Mouse (Mus musculus) gonadal fat pad, adult 2 months (tissue): ENCODE results near the gene Gm37240. TPM values are rescaled to one million over a fixed set of nuclear protein-coding genes. Genes with fewer than 3 reads are reported as not detected.

Experiments used
- DNase-seq: peaks from one replicate; pipeline ENCODE4 v3.0.0-alpha.2; 2012; ENCODE audit warnings: low read depth
- polyA plus RNA-seq: library from polyadenylated mRNA; depleted of rRNA; stranded (reverse); fragments of >200 nt; gene quantifications from 2 replicates; pipeline ENCODE4 v1.2.3, GENCODE M21; 2012

The Gm37240 gene
- polyA plus RNA-seq, 1 experiment: 6.2 TPM

DNA sequence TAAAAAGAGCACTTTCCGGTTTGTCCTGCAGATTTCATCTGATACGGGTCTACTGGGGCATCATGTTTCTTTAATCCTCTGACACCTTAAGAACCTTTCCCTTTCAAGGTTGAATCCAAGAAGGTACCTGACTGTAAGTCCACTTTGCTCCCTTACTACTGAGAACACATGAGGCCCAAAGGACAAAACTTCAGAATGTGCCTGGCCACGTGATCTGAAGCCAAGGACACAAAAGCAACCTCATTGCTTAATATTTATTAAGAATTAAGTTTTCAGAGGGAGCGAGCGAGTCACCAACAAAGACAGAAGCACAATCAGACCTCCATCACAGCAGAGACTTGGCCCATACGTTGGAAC is 1112.3 kb downstream of the Gm37240 start:
- no peak for DNase-seq

GRCm38 (mm10) chr3:84774246-84775066 is 1112.9 kb downstream of the Gm37240 start:
- no peak for DNase-seq

- DNase-seq: no peak
Measured at GRCm38 (mm10) chr3:84771980-84772379, 1115.3 kb downstream of the Gm37240 start.

DNA sequence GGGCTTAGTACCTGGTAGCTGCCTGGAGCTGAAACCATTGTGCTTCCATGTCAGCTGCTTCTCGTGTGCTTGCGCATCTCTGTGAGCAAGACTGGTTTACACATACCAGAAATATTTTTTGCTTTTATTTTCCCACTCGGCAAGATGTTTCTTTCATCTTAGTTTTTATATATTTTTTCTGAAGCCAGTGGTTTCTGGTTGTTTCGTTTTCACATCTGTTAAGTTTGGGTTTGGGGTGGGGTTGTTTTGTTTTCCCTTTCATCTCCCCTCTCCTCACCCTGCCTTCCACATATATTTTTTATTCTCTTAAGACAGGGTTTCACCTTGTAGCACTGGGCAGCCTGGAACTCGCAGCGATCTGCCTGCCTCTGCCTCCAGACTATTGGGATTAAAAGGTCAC is 1116.8 kb downstream of the Gm37240 start:
- DNase-seq: no peak

DNA sequence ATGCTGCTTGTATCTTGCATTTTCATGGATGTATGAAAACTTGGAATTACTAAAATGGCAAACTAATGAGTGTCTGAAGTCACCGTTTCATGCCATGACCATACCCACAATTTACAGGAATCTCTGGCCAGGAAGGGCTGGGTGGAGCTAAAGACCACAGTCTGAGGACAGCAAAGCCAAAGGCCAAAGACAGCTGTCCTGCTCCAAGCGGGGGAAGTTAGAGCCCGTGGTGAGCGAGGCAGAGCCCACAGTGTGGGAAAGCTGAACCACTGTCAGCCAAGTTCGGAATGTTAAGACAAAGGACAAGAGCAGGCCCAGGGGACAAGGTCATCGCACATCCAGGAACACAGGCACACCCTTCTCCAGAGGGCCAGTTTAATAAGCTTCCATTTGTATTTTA is 1117.9 kb downstream of the Gm37240 start:
- no peak for DNase-seq

- DNase-seq: no peak
Measured at GRCm38 (mm10) chr3:84768940-84769339, 1118.4 kb downstream of the Gm37240 start.

GRCm38 (mm10) chr3:84753816-84754215 is 1133.5 kb downstream of the Gm37240 start:
- no peak for DNase-seq

- DNase-seq: no peak
Measured at GRCm38 (mm10) chr3:84749222-84749621, 1138.1 kb downstream of the Gm37240 start.

- no peak for DNase-seq
Measured at GRCm38 (mm10) chr3:84748139-84748538, 1139.2 kb downstream of the Gm37240 start.

DNA sequence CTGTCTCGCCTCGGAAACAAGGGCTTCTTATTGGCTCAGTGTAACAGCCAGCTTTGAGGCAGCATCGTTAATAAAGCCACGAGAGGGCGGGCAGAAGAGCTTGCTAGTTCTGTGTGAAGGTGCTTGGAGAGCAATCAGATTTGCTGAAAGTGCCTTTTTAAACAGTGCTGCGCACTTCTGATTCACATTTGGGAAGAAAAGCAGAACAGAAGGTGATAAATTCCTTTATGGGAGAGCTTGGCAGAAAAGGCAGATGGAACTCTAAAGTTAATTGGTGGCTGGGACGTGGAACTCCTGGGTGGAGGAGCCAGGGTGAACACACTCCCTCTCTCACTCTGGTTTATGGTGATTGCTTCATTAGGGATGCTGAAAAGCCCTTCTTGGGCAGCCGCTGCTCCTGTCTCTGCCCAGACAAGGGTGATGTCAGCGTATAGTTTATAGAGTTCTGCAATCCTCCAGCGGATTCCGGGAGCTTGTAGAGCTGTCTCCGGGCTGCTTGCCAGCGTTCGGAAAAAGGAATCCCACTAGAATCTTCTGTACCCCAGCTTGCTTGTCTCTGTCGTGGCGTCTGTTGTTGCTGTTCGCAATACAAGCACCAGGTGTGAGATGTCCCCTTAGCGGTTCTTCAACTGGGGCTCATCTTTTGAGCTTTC is 1141.7 kb downstream of the Gm37240 start:
- DNase-seq: peak; percentile 27

DNA sequence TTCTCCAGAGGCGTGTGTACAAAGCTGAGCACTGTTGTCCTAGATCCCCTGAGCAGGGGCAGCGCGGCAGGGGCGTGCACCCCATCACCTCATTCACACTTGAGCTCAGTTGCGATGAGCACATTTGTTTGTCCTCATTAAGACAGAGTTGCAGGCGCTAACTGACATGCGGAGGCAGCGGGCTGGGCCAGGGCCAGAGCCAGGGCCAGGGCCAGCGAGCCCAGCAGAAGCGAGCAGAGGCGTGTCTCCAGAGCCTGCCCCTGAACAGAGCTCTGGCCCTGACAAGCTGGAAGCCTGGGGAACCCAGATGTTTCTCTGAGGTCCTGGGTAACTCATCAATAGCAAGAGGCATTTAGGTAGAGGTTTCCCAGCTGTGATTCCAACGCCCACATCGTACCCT is 1142.6 kb downstream of the Gm37240 start:
- DNase-seq: peak; percentile 26

DNA sequence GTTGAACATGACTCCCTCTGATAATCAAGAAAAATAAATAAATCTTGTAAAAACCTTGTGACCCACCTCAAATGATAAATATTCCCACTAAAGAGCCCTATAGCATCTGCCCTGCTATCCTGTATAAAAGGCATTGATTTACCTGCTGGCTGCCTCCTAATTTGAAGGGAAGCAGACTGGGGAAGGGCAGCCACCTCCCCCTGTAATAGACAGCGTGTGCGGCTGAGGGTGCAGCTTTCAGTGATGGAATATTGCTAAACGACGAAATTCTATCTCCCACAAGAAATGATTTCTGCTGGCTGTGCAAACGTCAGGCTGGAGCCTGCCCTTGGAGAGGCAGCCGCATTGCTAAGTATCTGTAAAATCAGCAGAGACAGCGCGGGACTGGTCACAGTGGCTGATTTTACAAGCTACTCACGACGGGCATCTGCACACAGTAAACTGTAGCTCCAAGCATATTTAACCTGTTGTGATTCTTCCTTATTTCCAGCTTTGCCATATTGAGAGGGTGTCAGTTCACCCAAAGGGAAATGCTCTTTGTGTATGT is 1147.2 kb downstream of the Gm37240 start:
- no peak for DNase-seq

DNA sequence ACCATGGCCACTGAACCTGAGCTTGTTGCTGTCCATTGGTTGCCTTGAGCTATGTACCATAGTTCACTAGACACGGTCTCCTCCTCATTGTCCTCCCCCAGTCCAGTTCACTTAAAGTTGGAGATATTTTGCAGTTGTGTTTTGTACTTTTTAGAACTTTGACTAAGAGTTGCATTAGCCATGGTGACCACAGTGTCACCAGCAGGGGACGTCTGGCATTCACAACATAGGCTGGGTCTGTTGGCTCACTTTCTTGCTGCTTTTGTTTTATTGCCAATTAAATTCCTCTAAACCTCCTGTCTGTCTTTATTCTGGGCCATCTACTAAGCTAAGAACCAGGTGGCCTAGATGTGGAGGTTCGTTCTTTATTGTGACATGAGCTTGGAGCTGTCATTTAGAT is 1150.2 kb downstream of the Gm37240 start:
- DNase-seq: no peak

- no peak for DNase-seq
Measured at GRCm38 (mm10) chr3:84735716-84736115, 1151.6 kb downstream of the Gm37240 start.

DNA sequence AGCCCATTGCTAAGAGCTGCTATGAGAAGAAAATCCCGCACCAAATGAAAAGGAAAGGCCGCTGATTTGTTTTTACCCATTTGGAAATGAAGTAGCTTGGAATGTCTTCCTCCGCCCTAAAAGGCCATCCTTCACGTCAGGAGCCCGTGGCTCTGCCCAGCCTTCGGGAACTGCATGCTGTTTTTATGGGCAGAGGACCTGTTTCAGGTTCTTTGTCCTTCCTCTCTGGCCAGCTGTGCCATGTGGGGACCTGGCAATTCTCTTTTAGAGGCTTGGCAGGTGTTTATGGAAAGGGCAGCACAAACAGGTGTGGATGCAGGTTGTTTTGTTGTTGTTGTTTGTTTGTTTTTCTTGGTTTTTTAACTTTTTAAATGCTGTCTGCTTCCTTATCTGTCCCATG is 1154.8 kb downstream of the Gm37240 start:
- DNase-seq: no peak

DNA sequence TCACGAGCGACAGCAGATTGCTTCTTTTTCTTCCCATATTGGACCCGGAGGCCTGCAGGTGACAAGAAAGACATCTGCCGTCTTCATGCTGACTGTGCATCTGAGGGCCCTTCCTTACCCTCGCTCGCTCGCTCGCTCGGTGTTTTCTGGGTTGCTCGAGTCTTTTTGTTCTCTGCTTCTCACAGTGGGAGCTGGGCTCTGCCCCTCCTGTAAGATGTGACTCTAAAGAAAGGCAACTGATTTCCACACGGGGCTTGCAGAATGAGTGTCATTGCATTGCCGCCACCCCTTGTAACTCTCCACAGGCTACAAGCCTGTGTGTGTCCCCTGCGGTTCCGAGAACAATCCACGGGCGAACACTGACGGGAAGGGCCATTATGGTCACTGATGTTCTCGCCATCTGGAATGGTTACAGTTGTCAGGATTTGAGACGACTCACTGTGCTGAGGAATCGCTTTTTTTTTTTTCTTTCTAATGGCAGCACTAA is 1155.3 kb downstream of the Gm37240 start:
- no peak for DNase-seq

DNA sequence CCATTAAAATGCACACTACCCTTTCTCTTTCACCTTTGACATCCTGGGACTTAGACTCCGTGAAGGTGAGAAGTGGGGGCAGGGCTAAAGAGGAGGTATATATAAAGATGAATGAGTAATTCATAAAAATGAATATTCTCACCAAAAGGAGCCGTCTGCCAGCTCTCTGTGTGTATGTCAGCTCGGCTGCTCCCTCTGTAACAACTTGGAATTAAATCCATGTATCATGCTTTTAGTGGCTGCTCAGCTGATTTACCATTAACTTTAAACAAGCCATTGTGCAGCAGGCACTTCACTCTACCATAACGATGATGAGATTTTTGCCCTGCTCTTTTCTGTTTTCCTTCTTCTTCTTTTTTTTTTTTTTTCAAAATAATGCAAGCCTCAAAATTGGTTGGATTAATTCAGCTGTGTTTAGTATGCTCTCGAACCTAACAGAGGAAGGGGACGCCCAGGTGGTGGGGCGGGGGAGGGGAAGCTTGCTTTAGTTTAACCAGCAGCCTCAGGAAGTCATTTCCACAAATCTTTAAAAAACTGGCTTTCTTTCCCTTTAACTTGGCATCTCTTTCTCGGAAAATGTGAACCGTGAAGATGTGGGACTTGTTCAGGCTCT is 1155.8 kb downstream of the Gm37240 start:
- no peak for DNase-seq

GRCm38 (mm10) chr3:84731003-84731402 is 1156.3 kb downstream of the Gm37240 start:
- no peak for DNase-seq

DNA sequence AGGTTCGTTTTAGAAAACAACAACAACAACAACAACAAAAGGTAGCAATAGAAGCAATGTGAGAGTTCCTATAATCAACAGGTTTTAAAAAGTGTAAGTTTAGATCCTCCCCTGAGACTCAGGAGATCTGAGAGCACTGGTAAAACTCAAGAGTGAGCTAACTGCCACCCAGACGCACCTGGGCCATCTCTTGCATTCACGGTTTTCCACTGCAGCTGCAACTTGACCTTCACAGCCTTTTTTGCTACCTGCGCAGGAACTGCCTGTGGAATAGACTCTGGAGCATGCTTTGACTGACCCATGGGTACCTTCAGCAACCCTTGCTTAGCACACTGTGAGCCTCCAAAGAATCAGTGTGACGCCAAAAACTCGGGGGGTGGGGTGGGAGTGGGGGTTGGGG is 1157.5 kb downstream of the Gm37240 start:
- no peak for DNase-seq

- DNase-seq: no peak
Measured at GRCm38 (mm10) chr3:84723996-84724395, 1163.3 kb downstream of the Gm37240 start.

DNA sequence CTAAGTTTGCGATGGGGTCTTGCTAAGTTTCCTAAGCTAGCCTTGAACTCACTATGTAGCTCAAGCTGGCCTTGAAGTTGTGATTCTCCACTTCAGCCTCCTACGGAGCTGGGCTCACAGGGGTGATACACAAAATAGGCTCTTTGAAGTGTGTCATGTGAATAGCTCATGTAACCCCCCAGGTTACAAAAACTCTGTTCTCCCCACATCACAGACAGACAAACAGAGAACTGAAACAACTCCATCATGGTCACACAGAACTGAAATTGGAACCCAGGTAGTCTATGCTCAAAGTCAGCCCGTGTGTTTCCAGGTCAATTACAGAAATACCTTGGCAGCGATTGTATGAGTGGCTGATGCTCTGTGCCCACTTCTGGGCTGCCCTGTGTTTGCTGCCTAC is 1164.6 kb downstream of the Gm37240 start:
- DNase-seq: no peak

- no peak for DNase-seq
Measured at GRCm38 (mm10) chr3:84715073-84715768, 1172.1 kb downstream of the Gm37240 start.
